Mouse (Mus musculus) left cerebral cortex, postnatal 4 days (tissue): ENCODE data around the gene Slc25a17. TPM values are rescaled to one million over a fixed set of nuclear protein-coding genes. Genes with fewer than 3 reads are reported as not detected.

Experiments
- DNase-seq: peaks from one replicate; pipeline ENCODE4 v3.0.0-alpha.2; 2022
- intact Hi-C: fragments of 180-260 bp; cut with DNase I; formaldehyde crosslinking; loops from one replicate; pipeline ENCODE4 v1.15.1; 2025
- total RNA-seq, 2 experiments: library from RNA; stranded (reverse); gene quantifications; 2 replicates each; pipeline ENCODE4 v1.2.3; 2021

Slc25a17 gene
- total RNA-seq, 2 experiments from 2014 or later, result 71.9 to 72.3 TPM

DNA sequence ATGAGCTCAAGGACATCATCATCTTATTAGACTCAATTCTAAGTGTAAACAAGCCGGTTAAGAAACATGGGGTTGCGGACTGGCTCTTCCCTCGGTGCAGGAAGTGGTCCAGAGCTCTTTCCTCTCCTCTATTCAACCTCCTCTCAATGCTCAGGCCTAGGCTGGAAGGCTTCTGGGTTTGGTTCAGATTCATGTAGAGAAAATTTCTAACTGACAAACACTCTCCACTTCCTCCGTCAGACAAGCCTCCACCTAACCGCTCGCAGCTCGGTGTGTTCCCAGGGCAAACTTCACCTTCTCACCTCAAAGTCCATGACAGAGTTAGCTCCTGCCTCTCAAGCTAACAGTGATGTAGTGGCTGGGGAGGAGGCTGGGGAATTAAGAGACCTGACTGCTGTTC lies 56.6 kb downstream of the Slc25a17 start:
- DNase-seq, result no peak
- intact Hi-C loops, result no loop called here

DNA sequence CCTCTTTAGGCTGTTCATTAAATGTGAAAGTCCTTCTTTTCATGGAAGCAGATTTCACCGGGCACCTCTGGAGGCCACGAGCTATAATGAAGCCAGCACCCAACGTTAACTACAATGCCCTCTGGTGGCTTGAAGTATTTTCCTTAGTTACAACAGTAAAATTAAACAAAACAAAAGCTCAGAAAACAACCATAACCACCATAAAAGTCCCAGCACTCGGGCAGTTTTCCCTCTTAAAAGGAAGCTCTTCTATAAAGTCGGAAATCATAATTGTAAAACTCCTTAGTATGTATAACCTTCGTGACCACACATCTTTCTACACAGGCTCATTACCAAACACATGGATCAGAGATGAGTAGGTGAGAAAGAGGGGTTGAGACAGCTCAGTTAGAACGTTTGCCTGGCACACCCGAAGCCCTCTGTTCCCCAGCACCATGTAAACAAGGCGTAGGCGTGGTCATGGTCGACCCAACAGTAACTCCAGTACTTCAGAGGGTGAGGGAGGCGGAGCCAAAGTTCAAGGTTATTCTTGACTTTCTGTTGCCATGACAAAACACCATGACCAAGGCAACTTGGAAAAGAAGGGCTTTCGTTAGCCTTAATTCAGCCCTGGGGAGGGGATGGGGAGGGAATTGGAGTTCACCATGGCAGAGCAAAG lies 58.3 kb downstream of the Slc25a17 start:
- no peak for DNase-seq
- intact Hi-C loops, result no loop called here

GRCm38 (mm10) chr15:81301193-81302070 lies 59.2 kb downstream of the Slc25a17 start:
- no peak for DNase-seq
- intact Hi-C loops, result no loop called here

DNA sequence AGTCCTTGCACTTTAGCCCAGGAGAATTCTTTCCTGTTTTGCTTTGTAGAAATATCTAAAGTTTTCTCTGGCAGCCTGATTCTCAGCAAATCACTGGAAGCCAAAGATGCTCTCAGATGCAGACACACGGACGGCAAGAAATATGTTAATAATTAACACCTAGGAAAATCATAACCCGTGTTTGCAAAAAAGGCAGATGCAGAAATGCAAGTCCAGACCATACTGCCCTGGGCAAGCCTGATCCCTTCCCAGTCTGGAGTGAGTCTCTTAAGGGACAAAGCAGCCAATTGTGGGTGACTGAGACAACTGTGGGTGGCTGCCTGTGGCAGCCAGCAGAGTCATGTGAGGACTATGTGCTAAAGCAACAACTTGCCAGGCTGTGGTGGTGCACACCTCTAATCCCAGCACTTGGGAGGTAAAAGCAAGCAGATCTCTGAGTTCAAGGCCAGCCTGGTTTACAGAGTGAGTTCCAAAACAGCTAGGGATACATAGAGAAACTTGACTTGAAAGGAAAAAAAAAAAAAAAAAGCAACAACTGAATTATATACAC lies 60.0 kb downstream of the Slc25a17 start:
- no peak for DNase-seq
- intact Hi-C loops, result no loop called here

DNA sequence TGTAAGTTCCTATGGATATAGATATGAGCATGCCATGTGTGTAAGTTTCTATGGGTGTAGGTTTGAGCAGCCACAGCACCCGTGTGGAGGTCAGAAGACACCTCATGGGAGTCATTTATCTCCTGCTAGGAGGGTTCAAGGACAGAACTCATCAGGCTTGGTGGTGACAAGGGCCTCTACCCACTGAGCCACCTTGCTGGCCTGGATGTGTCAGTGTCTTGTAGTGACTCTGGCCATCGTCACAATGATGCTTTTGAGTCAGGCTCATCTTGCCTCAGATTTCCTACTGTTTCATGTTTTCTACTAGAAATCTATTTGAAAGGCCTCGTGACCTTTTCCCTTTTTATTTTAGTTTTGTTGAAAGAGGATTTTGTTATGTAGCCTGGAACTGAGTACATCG lies 61.1 kb downstream of the Slc25a17 start:
- intact Hi-C loops, result no loop called here
- DNase-seq, result no peak

DNA sequence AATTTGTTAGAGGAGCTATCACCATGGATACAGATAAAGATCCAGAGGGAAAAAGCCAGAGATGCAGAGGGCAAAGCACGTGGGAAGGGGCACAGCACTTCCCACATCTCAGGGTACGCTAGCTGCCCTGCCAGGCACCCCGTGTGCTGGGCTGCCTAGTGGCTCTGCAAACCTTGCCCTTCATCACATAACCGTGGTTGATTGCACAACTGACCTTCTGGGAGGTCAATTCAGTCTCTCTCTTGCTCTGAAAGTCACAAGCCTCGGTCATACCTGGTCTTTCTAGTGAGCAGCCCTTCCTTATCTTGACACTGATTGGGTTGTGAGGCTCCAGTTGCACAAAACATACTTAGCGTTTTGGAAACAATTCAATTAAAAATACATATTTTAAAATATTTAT lies 62.4 kb downstream of the Slc25a17 start:
- DNase-seq, result no peak
- intact Hi-C loops, result no loop called here

GRCm38 (mm10) chr15:81297543-81297942 lies 63.1 kb downstream of the Slc25a17 start:
- no peak for DNase-seq
- intact Hi-C loops, result no loop called here

DNA sequence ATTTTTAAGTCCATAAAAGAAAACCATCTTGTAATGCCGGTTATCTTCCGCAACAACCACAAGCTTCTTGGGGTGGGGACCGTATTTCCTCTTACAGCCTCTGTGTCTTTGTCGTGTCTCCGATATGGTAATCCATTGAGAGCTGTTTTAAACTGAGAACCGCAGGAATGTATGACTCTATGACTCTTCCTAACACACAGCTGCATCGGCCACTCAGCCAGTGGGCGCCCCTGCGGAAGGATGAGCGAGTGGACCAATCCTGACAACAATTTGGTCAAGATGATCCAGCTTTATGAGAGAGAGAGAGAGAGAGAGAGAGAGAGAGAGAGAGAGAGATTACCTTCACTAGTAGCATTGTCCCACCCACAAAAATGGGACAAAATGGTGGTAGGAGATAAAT lies 65.7 kb downstream of the Slc25a17 start:
- intact Hi-C loops, result no loop called here
- DNase-seq, result no peak

DNA sequence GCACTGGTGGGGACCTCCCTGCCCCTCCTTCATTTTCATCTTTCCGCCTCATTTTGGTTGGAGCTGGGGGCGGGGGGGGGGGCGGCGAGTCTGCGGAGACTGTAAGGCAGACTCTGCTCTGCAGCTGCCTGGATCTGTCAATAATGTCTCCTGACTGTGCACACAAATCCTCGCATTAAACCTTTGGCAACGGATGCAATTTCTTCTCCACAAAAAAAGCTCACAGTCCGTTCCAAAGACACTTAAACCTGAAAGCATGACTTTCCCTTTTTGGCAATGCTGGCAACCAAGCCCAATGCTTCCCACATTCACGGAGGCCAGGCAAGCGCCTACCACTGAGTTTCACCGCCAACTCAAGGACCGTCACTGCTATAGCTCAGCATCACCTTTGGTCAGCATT lies 66.2 kb downstream of the Slc25a17 start:
- no peak for DNase-seq
- intact Hi-C loops, result no loop called here

- no peak for DNase-seq
- intact Hi-C loops, result no loop called here
These were observed 69.9 kb downstream of the Slc25a17 start for GRCm38 (mm10) chr15:81290747-81291146.

- no peak for DNase-seq
- intact Hi-C loops, result no loop called here
These were observed 70.4 kb downstream of the Slc25a17 start for GRCm38 (mm10) chr15:81290230-81290629.

DNA sequence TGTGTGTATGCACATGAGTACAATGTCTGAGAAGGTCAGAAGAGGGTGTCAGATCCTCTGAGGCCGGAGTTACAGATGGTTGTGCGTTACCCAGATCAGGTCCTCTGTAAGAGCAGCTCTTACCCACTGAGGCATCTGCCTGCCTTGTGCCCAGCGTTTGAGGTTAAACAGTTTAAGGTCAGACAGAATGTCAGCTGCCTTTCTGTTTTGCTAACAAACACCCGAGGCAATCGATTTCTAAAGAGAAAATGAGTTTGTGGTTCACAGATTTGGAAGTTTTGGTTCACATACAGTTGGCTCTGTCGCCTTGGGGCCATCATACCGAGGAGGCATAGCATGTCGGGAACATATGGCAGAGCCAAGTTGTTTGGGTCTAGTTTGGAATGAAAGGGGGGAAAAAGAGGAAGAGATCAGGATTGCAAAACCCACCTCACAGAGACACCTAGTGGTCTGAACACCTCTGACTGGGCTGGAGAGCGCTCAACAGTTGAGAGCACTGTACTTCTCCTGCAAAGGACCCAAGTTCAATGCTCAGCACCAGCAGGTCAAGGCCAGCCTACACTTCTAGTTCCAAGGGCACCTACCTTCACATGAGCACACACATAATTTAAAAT lies 76.4 kb downstream of the Slc25a17 start:
- intact Hi-C loops, result no loop called here
- DNase-seq, result no peak

- no peak for DNase-seq
- intact Hi-C loops, result no loop called here
These were observed 81.9 kb downstream of the Slc25a17 start for GRCm38 (mm10) chr15:81278699-81279098.

DNA sequence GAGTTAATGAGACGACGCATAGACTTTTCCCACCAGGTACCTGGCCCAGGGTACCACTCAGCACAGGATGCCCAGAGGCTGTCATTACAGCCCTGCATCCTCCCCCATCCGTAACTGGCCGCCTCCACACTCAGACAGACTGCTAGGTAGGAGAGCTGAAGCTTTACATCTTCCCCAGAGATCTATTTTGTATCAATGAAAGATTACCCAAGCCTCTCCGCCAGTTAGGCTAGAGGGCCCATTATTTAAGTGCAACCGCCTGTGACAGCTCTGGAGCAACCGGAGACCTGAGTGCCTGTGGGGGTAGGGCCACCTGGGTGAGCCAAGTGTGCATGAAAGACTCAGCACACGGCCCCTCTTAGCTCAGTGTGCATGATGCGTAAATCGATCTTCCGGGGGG lies 82.7 kb downstream of the Slc25a17 start:
- DNase-seq, result no peak
- intact Hi-C loops, result no loop called here

GRCm38 (mm10) chr15:81273361-81273760 lies 87.3 kb downstream of the Slc25a17 start:
- DNase-seq, result no peak
- intact Hi-C loops, result no loop called here

- DNase-seq, result peak; percentile 52
- intact Hi-C loops, result no loop called here
These were observed 88.1 kb downstream of the Slc25a17 start for GRCm38 (mm10) chr15:81272305-81273053.

Other genes with a start within 250 kb of the Slc25a17 start
- 10 to 100 TPM; 47.5 to 51.0 TPM for gene Mrtfa, start 170.1 kb downstream of the Slc25a17 start, total RNA-seq
- gene Mchr1, start 125.3 kb downstream of the Slc25a17 start, total RNA-seq, result 1 to 10 TPM; 3.4 TPM
- gene St13, start 39.3 kb upstream of the Slc25a17 start, total RNA-seq, result 100 to 1,000 TPM; 188 to 193 TPM
- 10 to 100 TPM; 11.4 to 11.7 TPM for gene Xpnpep3, start 39.3 kb upstream of the Slc25a17 start, total RNA-seq
- gene Dnajb7, start 47.5 kb upstream of the Slc25a17 start, total RNA-seq, result under 1 TPM in 1 of 2 experiments, not detected in 1; 0.28 TPM
- gene Rbx1, start 105.5 kb upstream of the Slc25a17 start, total RNA-seq, result 100 to 1,000 TPM; 141 to 149 TPM
- 10 to 100 TPM; 72.1 to 74.3 TPM for gene Ep300, start 224.5 kb upstream of the Slc25a17 start, total RNA-seq